Mouse (Mus musculus) c-Kit-positive CD71-positive TER-119-positive erythroid progenitor cells, embryonic 14.5 days (primary cell): Measurements from ENCODE around the gene Ubn1.

ENCODE experiments used
- DNase-seq: peaks from one replicate; pipeline ENCODE4 v3.0.0-alpha.2; 2013; ENCODE audit warnings: low spot score

Gene Ubn1

GRCm38 (mm10) chr16:5074341-5074740 lies 24.5 kb downstream of the Ubn1 start:
- DNase-seq, result no peak

GRCm38 (mm10) chr16:5085196-5085595 lies 35.3 kb downstream of the Ubn1 start:
- DNase-seq, result no peak

- no peak for DNase-seq
These were observed 36.3 kb downstream of the Ubn1 start for GRCm38 (mm10) chr16:5086179-5086578.

GRCm38 (mm10) chr16:5089021-5089420 lies 39.2 kb downstream of the Ubn1 start:
- no peak for DNase-seq

GRCm38 (mm10) chr16:5093285-5093684 lies 43.4 kb downstream of the Ubn1 start:
- DNase-seq, result no peak

GRCm38 (mm10) chr16:5096504-5096903 lies 46.6 kb downstream of the Ubn1 start:
- no peak for DNase-seq

GRCm38 (mm10) chr16:5101000-5101399 lies 51.1 kb downstream of the Ubn1 start:
- DNase-seq, result no peak

- DNase-seq, result no peak
These were observed 60.0 kb downstream of the Ubn1 start for GRCm38 (mm10) chr16:5109877-5110276.

GRCm38 (mm10) chr16:5111021-5111420 lies 61.2 kb downstream of the Ubn1 start:
- DNase-seq, result no peak

- no peak for DNase-seq
These were observed 63.2 kb downstream of the Ubn1 start for GRCm38 (mm10) chr16:5113002-5113550.

- no peak for DNase-seq
These were observed 63.7 kb downstream of the Ubn1 start for GRCm38 (mm10) chr16:5113582-5113981.

- no peak for DNase-seq
These were observed 69.5 kb downstream of the Ubn1 start for GRCm38 (mm10) chr16:5119385-5119784.

GRCm38 (mm10) chr16:5119845-5120244 lies 70.0 kb downstream of the Ubn1 start:
- DNase-seq, result no peak

GRCm38 (mm10) chr16:5123476-5123875 lies 73.6 kb downstream of the Ubn1 start:
- no peak for DNase-seq

GRCm38 (mm10) chr16:5130196-5130595 lies 80.3 kb downstream of the Ubn1 start:
- no peak for DNase-seq

- DNase-seq, result no peak
These were observed 80.9 kb downstream of the Ubn1 start for GRCm38 (mm10) chr16:5130766-5131165.

GRCm38 (mm10) chr16:5131251-5131922 lies 81.5 kb downstream of the Ubn1 start:
- DNase-seq, result no peak

- DNase-seq, result no peak
These were observed 82.5 kb downstream of the Ubn1 start, which contains the start of gene Ppl for GRCm38 (mm10) chr16:5132401-5132801. Gene Ppl (minus strand): TSS chr16:5132421.

GRCm38 (mm10) chr16:5134623-5135330 lies 84.9 kb downstream of the Ubn1 start:
- DNase-seq, result no peak

- DNase-seq, result no peak
These were observed 85.8 kb downstream of the Ubn1 start for GRCm38 (mm10) chr16:5135551-5136261.
